Mouse (Mus musculus) cerebellum, adult 2 months (tissue): ENCODE results near the gene Speer4e. TPM values are rescaled to one million over a fixed set of nuclear protein-coding genes. Genes with fewer than 3 reads are reported as not detected.
"Not testable (repeated sequence)": the region's sequence is repeated elsewhere in the genome, so short reads cannot be mapped to it uniquely, and the experiment has no call there.

Source experiments
- DNase-seq, 2 experiments: peaks; one replicate each; pipeline ENCODE4 v3.0.0; 2021
- H3K27ac ChIP-seq: fragments of 200-500 bp; 2 replicates; pipeline ENCODE4 v1.5.1; 2012; ENCODE audit warnings: low read length, control low read depth, inconsistent platforms; ENCODE audit not compliant: insufficient read depth
- H3K27me3 ChIP-seq: fragments of 200-500 bp; 2 replicates; pipeline ENCODE4 v1.6.1; 2012; ENCODE audit warnings: inconsistent platforms, mild to moderate bottlenecking, low read length, moderate library complexity; ENCODE audit not compliant: control insufficient read depth, insufficient read depth
- H3K4me1 ChIP-seq: fragments of 200-500 bp; 2 replicates; pipeline ENCODE4 v1.6.1; 2011; ENCODE audit warnings: low read length; ENCODE audit not compliant: control insufficient read depth, insufficient read depth
- H3K4me3 ChIP-seq: fragments of 200-500 bp; replicated peaks from 2 replicates; pipeline ENCODE3; 2011; ENCODE audit warnings: mild to moderate bottlenecking, low read depth, low read length, control low read depth; ENCODE audit not compliant: insufficient read depth
- CTCF ChIP-seq: fragments of 200-500 bp; IDR thresholded peaks from 2 replicates; pipeline ENCODE4 v1.5.1; 2011; ENCODE audit warnings: low read depth, mild to moderate bottlenecking, control low read depth, low read length, moderate library complexity, borderline replicate concordance; ENCODE audit not compliant: insufficient read depth
- POLR2A ChIP-seq: fragments of 200-500 bp; IDR thresholded peaks from 2 replicates; pipeline ENCODE4 v1.6.1; 2011; ENCODE audit warnings: low read length, control low read depth, borderline replicate concordance; ENCODE audit not compliant: insufficient read depth
- WGBS: fragments of 180-500 bp; shearing (Covaris S2); methylation state at CpG from one replicate; pipeline ENCODE4 v1.1.7; 2018; 5-methylcytosine and 5-hydroxymethylcytosine counted together
- polyA plus RNA-seq: library from polyadenylated mRNA; depleted of rRNA; stranded (reverse); fragments of >200 nt; gene quantifications from 2 replicates; pipeline ENCODE4 v1.2.3, GENCODE M21; 2012; rRNA removed

Speer4e gene
- polyA plus RNA-seq, 1 experiment, result not detected

DNA sequence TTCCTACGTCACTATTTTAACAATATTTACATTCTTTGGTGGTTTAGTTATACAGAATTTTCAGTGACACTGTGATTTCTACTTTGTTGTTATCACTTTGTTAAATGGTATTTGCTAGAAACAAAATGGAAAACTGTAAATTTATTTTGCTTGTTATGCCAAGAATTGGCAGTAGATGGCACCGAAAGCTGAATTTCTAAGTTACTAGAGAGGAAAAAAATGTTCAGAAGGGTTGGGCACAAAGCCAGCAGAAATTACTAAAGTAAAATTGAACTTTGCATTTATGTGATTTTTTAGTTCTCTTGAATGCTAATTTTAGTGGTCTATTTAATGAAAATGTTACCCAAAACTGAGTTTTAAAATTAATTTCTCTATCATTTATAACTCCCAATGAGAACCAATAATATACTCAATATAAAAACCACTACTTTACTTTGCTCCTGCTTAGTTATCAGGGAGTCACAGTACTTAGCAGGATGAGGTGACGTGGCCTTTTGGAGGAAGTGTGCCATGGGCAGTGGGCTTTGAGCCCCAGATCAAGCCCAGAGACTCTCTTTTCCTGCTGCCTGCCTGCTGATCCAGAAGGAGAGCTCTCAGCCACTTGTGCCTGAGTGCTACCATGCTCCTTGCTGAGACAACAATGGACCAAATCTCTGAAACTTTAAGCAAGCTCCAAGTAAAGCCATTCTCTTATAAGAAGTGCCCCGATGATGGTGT, 9.4 kb upstream of the Speer4e start:
- not testable (repeated sequence) for DNase-seq, H3K27me3 ChIP-seq, H3K27ac ChIP-seq, H3K4me3 ChIP-seq, H3K4me1 ChIP-seq
- 57% methylated on average over 4 of the region's 4 CpGs for WGBS

DNA sequence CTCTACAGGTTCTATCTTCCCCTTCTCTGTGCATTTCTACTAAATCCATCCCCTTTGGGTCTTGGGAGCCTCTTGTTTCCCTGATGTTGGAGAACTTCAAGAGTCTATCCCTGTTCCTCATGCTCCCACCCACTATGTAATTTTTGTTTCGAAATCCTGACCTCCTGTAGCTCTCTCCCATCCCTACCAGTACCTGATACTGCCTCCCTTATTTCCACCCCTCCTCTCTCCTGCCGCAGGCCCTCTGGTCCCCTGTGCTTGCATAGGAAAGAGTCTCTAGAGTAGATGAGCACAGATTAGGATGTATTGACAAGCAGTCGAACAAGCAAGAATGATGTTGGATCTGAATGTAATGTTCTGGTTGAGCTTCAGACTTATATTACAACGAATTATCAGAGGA, 7.3 kb upstream of the Speer4e start:
- H3K4me3 ChIP-seq, H3K4me1 ChIP-seq, H3K27me3 ChIP-seq, H3K27ac ChIP-seq, DNase-seq: not testable (repeated sequence)
- 62% methylated on average over 4 of the region's 4 CpGs for WGBS

DNA sequence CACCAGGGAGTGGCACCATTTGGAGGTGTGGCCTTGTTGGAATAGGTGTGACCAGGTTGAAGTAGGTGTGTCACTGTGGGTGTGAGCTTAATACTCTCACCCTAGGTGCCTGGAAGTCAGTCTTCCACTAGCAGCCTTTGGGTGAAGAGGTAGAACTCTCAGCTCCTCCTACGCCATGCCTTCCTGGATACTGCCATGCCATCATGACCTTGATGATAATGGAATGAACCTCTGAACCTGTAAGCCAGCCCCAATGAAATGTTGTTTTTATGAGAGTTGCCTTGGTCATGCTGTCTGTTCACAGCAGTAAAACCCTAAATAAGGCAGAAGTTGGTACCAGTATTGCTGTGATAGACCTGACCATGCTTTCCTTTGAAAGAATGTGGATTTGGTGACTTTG, 2.8 kb upstream of the Speer4e start:
- H3K27me3 ChIP-seq, DNase-seq: not testable (repeated sequence)
- 88% methylated on average over 1 of the region's 1 CpGs for WGBS

DNA sequence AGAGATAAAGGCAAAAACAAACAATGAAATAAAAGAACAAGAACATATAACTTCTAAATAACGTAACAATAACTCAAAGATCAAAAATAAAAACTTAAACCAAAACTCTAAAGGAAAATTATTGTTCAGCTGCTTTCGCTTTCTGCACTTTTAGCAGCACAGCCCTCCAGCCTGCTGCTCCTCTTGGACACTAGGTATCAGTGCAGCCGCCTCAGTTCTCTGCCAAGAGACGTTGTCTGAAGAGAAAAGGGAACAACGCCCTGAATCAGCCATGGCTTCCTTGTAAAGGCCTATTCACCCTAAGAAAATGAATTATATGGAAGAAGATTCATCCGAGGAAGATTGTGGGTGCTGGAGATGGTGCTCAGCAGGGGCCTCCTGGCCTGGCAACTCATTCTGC, 4.5 kb downstream of the Speer4e start:
- not testable (repeated sequence) for H3K27ac ChIP-seq, H3K4me3 ChIP-seq, H3K27me3 ChIP-seq, DNase-seq, H3K4me1 ChIP-seq
- 61% methylated on average over 5 of the region's 6 CpGs for WGBS

More for the DNA sequence above, 2.8 kb upstream of the Speer4e start:
- not testable (repeated sequence) for H3K4me3 ChIP-seq, H3K27ac ChIP-seq, H3K4me1 ChIP-seq

DNA sequence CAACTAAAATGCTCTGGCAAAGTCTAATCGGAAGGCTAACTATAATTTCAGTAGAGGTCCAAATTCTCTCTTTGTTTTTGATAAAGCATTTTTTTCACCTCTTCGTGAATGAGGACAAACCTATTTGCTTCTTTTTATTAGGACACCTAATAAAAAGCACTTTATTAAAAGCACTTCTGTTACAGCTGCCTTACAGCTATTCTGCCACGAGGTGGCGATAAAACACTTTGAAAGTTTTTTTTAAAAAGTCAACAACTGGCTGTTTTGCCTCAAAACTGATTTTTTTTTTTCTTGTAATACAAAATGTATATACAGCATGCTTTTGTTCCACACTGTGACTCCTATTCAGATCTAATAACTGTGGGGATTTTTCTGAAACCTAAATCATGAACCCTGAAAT, 11.2 kb downstream of the Speer4e start:
- H3K4me3 ChIP-seq, H3K27me3 ChIP-seq, H3K4me1 ChIP-seq, DNase-seq, H3K27ac ChIP-seq: not testable (repeated sequence)
- WGBS, result 32% methylated on average over 4 of the region's 4 CpGs

DNA sequence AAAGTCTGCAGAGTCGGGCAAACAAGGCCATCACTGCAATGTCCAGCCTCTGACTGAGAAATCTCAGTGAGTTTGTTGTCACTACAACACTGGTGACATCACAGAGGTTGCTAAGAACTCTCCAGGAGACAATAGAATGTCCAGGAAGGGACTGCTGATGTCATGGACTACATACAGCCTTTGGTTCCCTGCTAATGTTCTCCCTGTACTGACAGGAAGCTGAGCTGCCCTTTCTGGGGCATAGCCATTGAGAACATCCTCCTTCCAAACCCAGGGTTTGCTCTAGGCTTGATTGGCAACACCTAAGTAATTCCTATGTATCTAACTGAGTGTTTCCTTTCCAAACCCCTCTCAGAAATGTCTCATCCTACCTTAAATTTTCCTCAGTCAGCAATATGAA, 23.4 kb downstream of the Speer4e start, which contains the start of gene Gm9758:
Gene Gm9758 (minus strand): TSS at position 101 of the 400 bp plus-strand sequence.
- H3K27ac ChIP-seq, result not testable (repeated sequence)

DNA sequence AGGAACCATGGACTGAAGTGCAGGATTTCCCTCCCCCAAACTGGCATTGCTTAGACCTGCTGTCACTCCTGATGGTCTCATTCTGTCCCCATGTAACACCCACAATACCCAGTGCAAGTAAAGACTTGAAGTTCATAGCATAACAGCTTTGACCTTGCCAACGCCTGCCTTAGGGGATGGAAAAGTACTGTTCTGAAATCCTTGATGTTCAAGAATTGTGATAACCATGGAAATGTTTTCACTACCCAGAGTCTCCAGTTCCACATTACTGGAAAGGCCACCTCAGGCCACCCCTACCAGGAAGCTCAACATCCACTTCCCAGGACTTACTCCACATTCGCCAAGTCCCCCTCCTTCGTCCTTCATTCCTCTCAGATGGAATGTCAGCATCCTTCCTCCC, 23.9 kb downstream of the Speer4e start:
- not testable (repeated sequence) for H3K4me3 ChIP-seq, H3K4me1 ChIP-seq, DNase-seq, H3K27me3 ChIP-seq, H3K27ac ChIP-seq
- 63% methylated on average over 2 of the region's 3 CpGs for WGBS

More for the DNA sequence above, 23.4 kb downstream of the Speer4e start, which contains the start of gene Gm9758:
- not testable (repeated sequence) for H3K4me1 ChIP-seq, H3K4me3 ChIP-seq, H3K27me3 ChIP-seq, DNase-seq
- 22% methylated on average over 1 of the region's 1 CpGs for WGBS

DNA sequence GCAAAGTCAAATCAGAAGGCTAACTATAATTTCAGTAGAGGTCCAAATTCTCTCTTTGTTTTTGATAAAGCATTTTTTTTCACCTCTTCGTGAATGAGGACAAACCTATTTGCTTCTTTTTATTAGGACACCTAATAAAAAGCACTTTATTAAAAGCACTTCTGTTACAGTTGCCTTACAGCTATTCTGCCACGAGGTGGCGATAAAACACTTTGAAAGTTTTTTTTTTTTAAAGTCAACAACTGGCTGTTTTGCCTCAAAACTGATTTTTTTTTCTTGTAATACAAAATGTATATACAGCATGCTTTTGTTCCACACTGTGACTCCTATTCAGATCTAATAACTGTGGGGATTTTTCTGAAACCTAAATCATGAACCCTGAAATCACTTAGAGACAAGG, 34.7 kb downstream of the Speer4e start:
- not testable (repeated sequence) for H3K27me3 ChIP-seq, H3K4me1 ChIP-seq, DNase-seq, H3K27ac ChIP-seq, H3K4me3 ChIP-seq
- WGBS, result 14% methylated on average over 3 of the region's 3 CpGs

DNA sequence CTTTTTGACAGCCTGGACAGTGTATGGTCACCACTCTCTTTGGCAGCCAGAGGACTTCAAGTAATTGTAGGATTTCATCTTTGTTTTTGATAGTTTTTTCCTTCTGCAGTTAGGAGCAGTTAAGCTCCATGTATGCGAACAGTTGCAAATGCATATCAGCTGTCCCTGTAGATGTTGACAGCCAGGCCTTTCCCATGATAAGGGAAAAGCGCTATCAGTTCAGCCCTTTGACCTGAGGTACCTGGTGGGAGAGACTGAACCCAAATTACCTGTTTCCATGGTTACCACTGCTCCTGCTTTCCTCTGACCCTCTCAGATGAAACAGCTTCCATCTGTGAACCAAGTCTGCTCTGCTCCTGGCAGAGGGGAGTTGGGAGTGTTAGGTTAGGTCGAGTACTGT, 46.0 kb downstream of the Speer4e start:
- Histone ChIP-seq H3K27me3 (no peaks in the 10 kb centered on the region), H3K4me3 (no peak overlapping the region), H3K27ac (no peak overlapping the region), H3K4me1 (no peaks in the 10 kb centered on the region)
- no peak for DNase-seq
- TF ChIP-seq CTCF, result no peak
- TF ChIP-seq POLR2A, result no peak
- 76% methylated on average over 3 of the region's 3 CpGs for WGBS

DNA sequence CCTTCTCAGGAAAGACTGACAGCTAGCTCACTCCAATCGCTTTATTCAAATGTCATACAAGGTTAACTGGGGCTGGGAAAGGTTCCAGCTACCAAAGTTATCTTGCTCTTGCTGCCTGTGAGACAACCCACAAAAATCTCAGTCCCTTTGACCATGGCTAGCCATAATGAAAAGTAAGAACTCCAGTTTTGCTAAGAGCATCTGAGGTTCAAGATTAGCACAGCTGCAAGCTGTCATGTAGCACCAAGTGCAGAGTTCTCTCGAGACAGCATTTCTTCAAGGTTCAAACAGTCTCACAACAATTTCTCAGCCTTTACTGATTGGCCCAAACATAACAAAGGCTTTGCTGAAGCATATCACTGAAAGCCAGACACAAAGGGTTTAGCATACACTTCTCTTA, 52.9 kb downstream of the Speer4e start:
- WGBS, result 68% methylated on average over 2 of the region's 2 CpGs
- H3K27ac ChIP-seq, H3K4me3 ChIP-seq, H3K4me1 ChIP-seq, H3K27me3 ChIP-seq, DNase-seq: not testable (repeated sequence)

Other genes starting within 250 kb of the Speer4e start
- gene Gm9758, start 23.5 kb downstream of the Speer4e start, polyA plus RNA-seq, result not detected in 2 replicates
- gene Gm10354, start 40.5 kb upstream of the Speer4e start, polyA plus RNA-seq, result not detected in 2 replicates
- gene Gm17019, start 94.6 kb upstream of the Speer4e start, polyA plus RNA-seq, result not detected in 2 replicates